Mouse (Mus musculus) heart, postnatal 0 days (tissue): Measurements from ENCODE around the gene Taldo1.
A peak's percentile ranks its signal among the peaks of the same experiment; 100 is the strongest.

Experiments
- CTCF ChIP-seq: IDR thresholded peaks from 2 replicates; pipeline ENCODE4 v1.5.1; 2016; ENCODE audit warnings: antibody characterized with exemption, control low read depth, low read depth
- EP300 ChIP-seq: IDR thresholded peaks from 2 replicates; pipeline ENCODE4 v1.6.1; 2016; ENCODE audit warnings: antibody characterized with exemption, low read depth

- peak; percentile 72 for TF ChIP-seq CTCF
- TF ChIP-seq EP300, result no peak
Measured at GRCm38 (mm10) chr7:141394771-141395170, 2.8 kb downstream of the Taldo1 start.
